Mouse (Mus musculus): ENCODE data around the gene Slc35f4.

GRCm38 (mm10) chr14:49495192-49495591 is 30.7 kb downstream of the Slc35f4 start:
- TF ChIP-seq CTCF (IDR thresholded peaks at IDR 0.05; ENCODE audit: extremely low read depth, insufficient read depth, low read length): no peak
- no peak for TF ChIP-seq POLR2A (IDR thresholded peaks at IDR 0.05; ENCODE audit: extremely low read depth, insufficient read depth, low read length)

Data from cortical plate, adult 2 months (tissue).